Mouse (Mus musculus) hindbrain, embryonic 10.5 days (tissue): ENCODE results near the gene Palm. TPM values are rescaled to one million over a fixed set of nuclear protein-coding genes. Genes with fewer than 3 reads are reported as not detected.

ENCODE experiments used
- DNase-seq: peaks from one replicate; pipeline ENCODE4 v3.0.0-alpha.2; 2017; ENCODE audit warnings: low spot score
- H3K27ac ChIP-seq: fragments of 300-500 bp; sonication (generic); 2 replicates; pipeline ENCODE4 v1.5.1; 2016; ENCODE audit warnings: mild to moderate bottlenecking, moderate library complexity
- H3K27me3 ChIP-seq: fragments of 300-500 bp; sonication (generic); 2 replicates; pipeline ENCODE4 v1.6.1; 2016; ENCODE audit warnings: mild to moderate bottlenecking; ENCODE audit not compliant: poor library complexity, insufficient read depth, severe bottlenecking
- H3K36me3 ChIP-seq: fragments of 300-500 bp; sonication (generic); 2 replicates; pipeline ENCODE4 v1.6.1; 2016; ENCODE audit warnings: mild to moderate bottlenecking, moderate library complexity
- H3K4me1 ChIP-seq: fragments of 300-500 bp; sonication (generic); replicated peaks from 2 replicates; pipeline ENCODE4 v1.6.1; 2016; ENCODE audit warnings: mild to moderate bottlenecking
- H3K4me3 ChIP-seq: fragments of 300-500 bp; sonication (generic); 2 replicates; pipeline ENCODE4 v1.5.1; 2016; ENCODE audit warnings: mild to moderate bottlenecking, moderate library complexity
- H3K9me3 ChIP-seq: fragments of 300-500 bp; sonication (generic); 2 replicates; pipeline ENCODE4 v1.6.1; 2016; ENCODE audit warnings: mild to moderate bottlenecking, moderate library complexity
- WGBS: fragments of 180-500 bp; shearing (Covaris S2); methylation state at CpG from one replicate; pipeline ENCODE4 v1.1.7; 2016; 5-methylcytosine and 5-hydroxymethylcytosine counted together
- polyA plus RNA-seq: library from polyadenylated mRNA; unstranded; fragments of >200 nt; fragmentation: Nextera tagmentation; extraction: Ambion mirVana; gene quantifications from 2 replicates; pipeline ENCODE4 v1.2.1, GENCODE M21; 2016

Gene Palm
- polyA plus RNA-seq, 1 experiment from 2014 or later: 175 TPM

GRCm38 (mm10) chr10:79806972-79807371, 13.6 kb downstream of the Palm start:
- Histone ChIP-seq H3K9me3 (no peaks in the 10 kb centered on the region), H3K4me3 (peak overlapping the region; percentile 12; the same call in 1 of the 2 replicates), H3K36me3 (peaks cover 55% of the 10 kb centered on the region), H3K27ac (peak overlapping the region; percentile 60), H3K4me1 (peaks cover 67% of the 10 kb centered on the region), H3K27me3 (no peaks in the 10 kb centered on the region)
- no peak for DNase-seq
- 84% methylated on average over 10 of the region's 10 CpGs for WGBS

GRCm38 (mm10) chr10:79807826-79808225, 14.5 kb downstream of the Palm start:
- Histone ChIP-seq H3K4me1 (peaks cover 59% of the 10 kb centered on the region), H3K4me3 (no peak overlapping the region)

GRCm38 (mm10) chr10:79808728-79809127, 15.4 kb downstream of the Palm start:
- H3K27ac ChIP-seq: peak overlapping the region; percentile 45; the same call in 1 of the 2 replicates
- 90% methylated on average over 11 of the region's 11 CpGs for WGBS
- no peaks in the 10 kb centered on the region for H3K27me3 ChIP-seq
- H3K9me3 ChIP-seq: no peaks in the 10 kb centered on the region
- peaks cover 68% of the 10 kb centered on the region for H3K36me3 ChIP-seq
- H3K4me1 ChIP-seq: peaks cover 50% of the 10 kb centered on the region
- H3K4me3 ChIP-seq: no peak overlapping the region
- DNase-seq: no peak

More at GRCm38 (mm10) chr10:79807826-79808225, 14.5 kb downstream of the Palm start:
- Histone ChIP-seq H3K36me3 (peaks cover 63% of the 10 kb centered on the region), H3K27me3 (no peaks in the 10 kb centered on the region), H3K27ac (peak overlapping the region; percentile 75), H3K9me3 (no peaks in the 10 kb centered on the region)
- 71% methylated on average over 11 of the region's 11 CpGs for WGBS
- no peak for DNase-seq

- Histone ChIP-seq H3K27ac (peak overlapping the region; percentile 64; the same call in 1 of the 2 replicates), H3K27me3 (no peaks in the 10 kb centered on the region), H3K9me3 (no peaks in the 10 kb centered on the region), H3K36me3 (peaks cover 93% of the 10 kb centered on the region), H3K4me3 (0 out of 2 replicates have a peak overlapping the region, but pooled peaks have one; percentile 0), H3K4me1 (peaks cover 17% of the 10 kb centered on the region)
- 29% methylated on average over 15 of the region's 15 CpGs for WGBS
- peak; percentile 87 for DNase-seq
Measured at GRCm38 (mm10) chr10:79811736-79812637, 18.6 kb downstream of the Palm start.

GRCm38 (mm10) chr10:79814271-79814842, 21.0 kb downstream of the Palm start:
- H3K9me3 ChIP-seq: no peaks in the 10 kb centered on the region
- H3K27ac ChIP-seq: no peak overlapping the region
- no peak overlapping the region for H3K4me3 ChIP-seq
- no peak for DNase-seq
- H3K36me3 ChIP-seq: peaks cover 90% of the 10 kb centered on the region
- 89% methylated on average over 5 of the region's 5 CpGs for WGBS
- H3K27me3 ChIP-seq: no peaks in the 10 kb centered on the region
- peaks cover 15% of the 10 kb centered on the region for H3K4me1 ChIP-seq

- H3K27me3 ChIP-seq: no peaks in the 10 kb centered on the region
- DNase-seq: no peak
- H3K9me3 ChIP-seq: no peaks in the 10 kb centered on the region
- WGBS: 88% methylated on average over 12 of the region's 12 CpGs
- no peak overlapping the region for H3K27ac ChIP-seq
- H3K36me3 ChIP-seq: peaks cover 92% of the 10 kb centered on the region
- no peak overlapping the region for H3K4me3 ChIP-seq
- H3K4me1 ChIP-seq: peaks cover 21% of the 10 kb centered on the region
Measured at GRCm38 (mm10) chr10:79815671-79816494, 22.5 kb downstream of the Palm start.

- Histone ChIP-seq H3K4me3 (no peak overlapping the region), H3K27me3 (no peaks in the 10 kb centered on the region), H3K36me3 (peaks cover 81% of the 10 kb centered on the region), H3K9me3 (no peaks in the 10 kb centered on the region), H3K27ac (no peak overlapping the region), H3K4me1 (peaks cover 24% of the 10 kb centered on the region)
- no peak for DNase-seq
- 86% methylated on average over 2 of the region's 2 CpGs for WGBS
Measured at GRCm38 (mm10) chr10:79817111-79817510, 23.7 kb downstream of the Palm start.

GRCm38 (mm10) chr10:79818225-79818624, 24.9 kb downstream of the Palm start:
- 73% methylated on average over 4 of the region's 4 CpGs for WGBS

GRCm38 (mm10) chr10:79819606-79820005, 26.2 kb downstream of the Palm start:
- no peak for DNase-seq
- Histone ChIP-seq H3K36me3 (peaks cover 62% of the 10 kb centered on the region), H3K9me3 (no peaks in the 10 kb centered on the region), H3K27ac (no peak overlapping the region), H3K4me1 (peaks cover 41% of the 10 kb centered on the region), H3K4me3 (no peak overlapping the region), H3K27me3 (no peaks in the 10 kb centered on the region)
- WGBS: 93% methylated on average over 17 of the region's 17 CpGs

More at GRCm38 (mm10) chr10:79818225-79818624, 24.9 kb downstream of the Palm start:
- no peak for DNase-seq
- Histone ChIP-seq H3K27ac (peak overlapping the region; percentile 12; the same call in 1 of the 2 replicates), H3K27me3 (no peaks in the 10 kb centered on the region), H3K4me3 (no peak overlapping the region), H3K4me1 (peaks cover 35% of the 10 kb centered on the region), H3K36me3 (peaks cover 71% of the 10 kb centered on the region), H3K9me3 (no peaks in the 10 kb centered on the region)

- peaks cover 55% of the 10 kb centered on the region for H3K36me3 ChIP-seq
- H3K27me3 ChIP-seq: no peaks in the 10 kb centered on the region
- no peaks in the 10 kb centered on the region for H3K9me3 ChIP-seq
- no peak overlapping the region for H3K4me3 ChIP-seq
- 81% methylated on average over 8 of the region's 8 CpGs for WGBS
- peak overlapping the region; percentile 29; the same call in 1 of the 2 replicates for H3K27ac ChIP-seq
- H3K4me1 ChIP-seq: peaks cover 44% of the 10 kb centered on the region
- DNase-seq: no peak
Measured at GRCm38 (mm10) chr10:79820277-79820676, 26.9 kb downstream of the Palm start.

GRCm38 (mm10) chr10:79820782-79821181, 27.4 kb downstream of the Palm start, which contains the start of gene Misp:
TSS of gene Misp (plus strand) at chr10:79820989.
- no peak for DNase-seq
- H3K27ac ChIP-seq: peak within 1 kb of the TSS; percentile 69; the same call in 1 of the 2 replicates
- peaks cover 44% of the 10 kb centered on the region for H3K4me1 ChIP-seq
- no peak within 1 kb of the TSS for H3K4me3 ChIP-seq
- WGBS: 63% methylated on average over 11 of the region's 11 CpGs
- no peaks in the 10 kb centered on the region for H3K9me3 ChIP-seq
- H3K27me3 ChIP-seq: no peaks in the 10 kb centered on the region
- peaks cover 50% of the 10 kb centered on the region for H3K36me3 ChIP-seq

GRCm38 (mm10) chr10:79821731-79822130, 28.4 kb downstream of the Palm start:
- Histone ChIP-seq H3K4me3 (no peak overlapping the region), H3K27me3 (no peaks in the 10 kb centered on the region), H3K27ac (peak overlapping the region; percentile 69; the same call in 1 of the 2 replicates), H3K4me1 (peaks cover 44% of the 10 kb centered on the region), H3K36me3 (peaks cover 41% of the 10 kb centered on the region), H3K9me3 (no peaks in the 10 kb centered on the region)
- WGBS: 85% methylated on average over 12 of the region's 12 CpGs
- DNase-seq: no peak
